Mouse (Mus musculus): ENCODE data around the gene Slc46a1. TPM values are rescaled to one million over a fixed set of nuclear protein-coding genes. Genes with fewer than 3 reads are reported as not detected.

The Slc46a1 gene
- 1 to 10 TPM in 1 of 2 experiments, under 1 TPM in 1; 0.79 to 2.1 TPM for total RNA-seq (2023)

GRCm38 (mm10) chr11:78465568-78466180 is at the start of gene Slc46a1:
TSS of gene Slc46a1 (plus strand) at chr11:78465697.

GRCm38 (mm10) chr11:78422055-78422819 is 43.3 kb upstream of the Slc46a1 start, which contains the start of gene Slc13a2:
TSS of gene Slc13a2 (minus strand) at chr11:78422217.

GRCm38 (mm10) chr11:78497544-78498522 is 32.3 kb downstream of the Slc46a1 start, which contains the start of gene Sarm1:
TSS of gene Sarm1 (minus strand) at chr11:78497754.

GRCm38 (mm10) chr11:78499004-78499403 is 33.5 kb downstream of the Slc46a1 start, which contains the start of gene Vtn:
TSS of gene Vtn (plus strand) at chr11:78499091.

GRCm38 (mm10) chr11:78502909-78503650 is 37.6 kb downstream of the Slc46a1 start, which contains the start of gene Sebox:
TSS of gene Sebox (plus strand) at chr11:78503447.

GRCm38 (mm10) chr11:78512025-78512957 is 46.8 kb downstream of the Slc46a1 start, which contains the start of the genes Tmem199 and Poldip2:
TSS of gene Tmem199 (minus strand) at chr11:78512172.
TSS of gene Poldip2 (plus strand) at chr11:78512193.

Other genes starting within 250 kb of the Slc46a1 start
- 10 to 100 TPM; 42.7 to 43.7 TPM for gene Sdf2, start 220.0 kb upstream of the Slc46a1 start, total RNA-seq (2023)
- 10 to 100 TPM; 40.2 to 42.4 TPM for gene Supt6, start 219.7 kb upstream of the Slc46a1 start, total RNA-seq (2023)
- gene 2610507B11Rik, start 203.9 kb upstream of the Slc46a1 start, total RNA-seq (2023) = 10 to 100 TPM; 60.2 to 60.8 TPM
- under 1 TPM; 0.26 to 0.68 TPM for gene BC030499, start 174.9 kb upstream of the Slc46a1 start, total RNA-seq (2023)
- gene Spag5, start 164.2 kb upstream of the Slc46a1 start, total RNA-seq (2023) = 10 to 100 TPM; 61.7 to 63.1 TPM
- gene Aldoc, start 142.7 kb upstream of the Slc46a1 start, total RNA-seq (2023) = 1 to 10 TPM; 2.6 to 3.6 TPM
- 10 to 100 TPM; 37.7 to 40.2 TPM for gene Pigs, start 137.3 kb upstream of the Slc46a1 start, total RNA-seq (2023)
- gene Unc119, start 122.2 kb upstream of the Slc46a1 start, total RNA-seq (2023) = 100 to 1,000 TPM; 106 to 112 TPM
- gene Foxn1, start 79.1 kb upstream of the Slc46a1 start, total RNA-seq (2023) = under 1 TPM in 1 of 2 experiments, not detected in 1; 0.15 TPM
- under 1 TPM in 1 of 2 experiments, not detected in 1; 0.22 TPM for gene Slc13a2, start 43.5 kb upstream of the Slc46a1 start, total RNA-seq (2023)
- under 1 TPM; 0.29 to 0.35 TPM for gene Sarm1, start 32.1 kb downstream of the Slc46a1 start, total RNA-seq (2023)
- not detected for gene Vtn, start 33.4 kb downstream of the Slc46a1 start, total RNA-seq (2023)
- gene Sebox, start 37.8 kb downstream of the Slc46a1 start, total RNA-seq (2023) = not detected
- gene Tmem199, start 46.5 kb downstream of the Slc46a1 start, total RNA-seq (2023) = 1 to 10 TPM; 8.0 to 9.7 TPM
- 10 to 100 TPM; 20.7 to 23.2 TPM for gene Poldip2, start 46.5 kb downstream of the Slc46a1 start, total RNA-seq (2023)
- 1 to 10 TPM; 5.8 to 7.1 TPM for gene Tnfaip1, start 70.6 kb downstream of the Slc46a1 start, total RNA-seq (2023)
- 10 to 100 TPM; 30.1 to 31.4 TPM for gene Ift20, start 70.7 kb downstream of the Slc46a1 start, total RNA-seq (2023)
- gene Tmem97, start 85.1 kb downstream of the Slc46a1 start, total RNA-seq (2023) = 10 to 100 TPM; 11.5 to 11.6 TPM
- 10 to 100 TPM; 12.9 to 15.8 TPM for gene Nlk, start 231.7 kb downstream of the Slc46a1 start, total RNA-seq (2023)

Measured in neutrophil, adult 83 days (primary cell).